ENCODE assay signal across 8 mouse cellular contexts in the genomic region with DNA sequence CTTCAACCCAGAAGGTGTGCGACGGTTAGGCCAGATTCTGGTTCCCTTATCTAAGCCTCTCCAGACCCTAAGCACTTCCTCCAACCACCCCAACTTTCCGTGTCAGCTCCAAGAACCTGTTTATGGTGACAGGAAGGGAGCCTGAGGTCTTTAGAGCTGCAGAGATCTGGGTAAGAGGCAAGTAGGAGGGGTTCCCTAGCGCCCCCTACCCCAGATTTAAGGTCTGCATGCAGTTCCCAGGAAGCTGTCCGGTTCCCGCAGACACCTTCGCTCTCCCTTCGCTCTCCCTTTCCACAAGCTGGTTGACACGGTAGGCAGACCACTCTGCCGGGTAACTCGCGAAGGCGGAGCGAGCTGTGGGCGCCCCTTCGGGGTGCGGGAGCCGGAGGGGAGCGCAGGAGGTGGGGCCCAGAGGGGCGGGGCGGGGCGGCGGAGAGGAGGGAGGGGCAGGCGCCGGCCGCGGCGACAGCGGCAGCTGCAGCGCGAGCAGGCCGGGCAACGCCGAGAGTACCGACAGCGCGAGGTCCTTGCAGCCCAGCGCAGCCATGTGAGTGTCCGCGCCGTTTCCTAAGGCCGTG. TPM values are rescaled to one million over a fixed set of nuclear protein-coding genes. Genes with fewer than 3 reads are reported as not detected.
DNase-seq lines count a peak whose midpoint lies in the region; ATAC-seq and TF ChIP-seq lines count a peak whose summit lies in the region.

Gene Ripor1, plus strand, starts transcription at position 452 of the 578 bp plus-strand sequence.

- peaks cover 32% of the 10 kb centered on the region for H3K4me1 ChIP-seq in hindbrain, embryonic 13.5 days (replicated peaks)

- H3K36me3 ChIP-seq in hindbrain, embryonic 13.5 days, result no peaks in the 10 kb centered on the region
- H3K36me3 ChIP-seq in macrophage (ENCODE audit: inconsistent target), result no peaks in the 10 kb centered on the region

- H3K9me3 ChIP-seq in hindbrain, embryonic 13.5 days, result no peaks in the 10 kb centered on the region

- H3K4me2 ChIP-seq in hindbrain, embryonic 13.5 days, result peak within 1 kb of the TSS; percentile 93

- under 1% methylated on average over 38 of the region's 42 CpGs for WGBS in hindbrain, embryonic 13.5 days
- WGBS in macrophage (ENCODE audit: missing documents), result 1% methylated on average over 34 of the region's 42 CpGs

- H3K27ac ChIP-seq in hindbrain, embryonic 13.5 days, result peak within 1 kb of the TSS; percentile 94
- peak within 1 kb of the TSS; percentile 93 for H3K27ac ChIP-seq in left cerebral cortex, adult 2 months
- H3K27ac ChIP-seq in macrophage, result peak within 1 kb of the TSS; percentile 55

- no peaks in the 10 kb centered on the region for H3K27me3 ChIP-seq in hindbrain, embryonic 13.5 days

- DNase-seq in WW6 (ENCODE audit: low read depth, low spot score), result peak; percentile 76
- DNase-seq in cerebellum, postnatal 25 days, result peak; percentile 84 to 90
- peak; percentile 69 to 81 for DNase-seq in frontal cortex, postnatal 36 days (ENCODE audit: low spot score in 2 of 2)
- DNase-seq in left cerebral cortex, adult 2 months (ENCODE audit: extremely low spot score in 1 of 2, low spot score in 2 of 2), result peak; percentile 75 to 79
- peak; percentile 68 to 77 for DNase-seq in right cerebral cortex, adult 2 months (ENCODE audit: low spot score in 2 of 2)
- peak; percentile 76 for DNase-seq in urinary bladder, postnatal 4 days (ENCODE audit: low spot score in 2 of 2)

- H3K79me2 ChIP-seq in macrophage (ENCODE audit: inconsistent target), result peaks cover 34% of the 10 kb centered on the region

- H3K9ac ChIP-seq in hindbrain, embryonic 13.5 days, result peak within 1 kb of the TSS; percentile 93

- peak; percentile 71 for ATAC-seq in hindbrain, embryonic 13.5 days (ENCODE audit: low FRiP score)

- intact Hi-C loops in left cerebral cortex, adult 2 months (cut with DNase I), result loop anchor here (2.0 kb wide), 1 partner anchor 38 kb away; the partner anchor contains the start of gene Atp6v0d1

- peak within 1 kb of the TSS; percentile 88 for H3K4me3 ChIP-seq in hindbrain, embryonic 13.5 days
- peak within 1 kb of the TSS; percentile 91 for H3K4me3 ChIP-seq in left cerebral cortex, adult 2 months
- H3K4me3 ChIP-seq in macrophage (ENCODE audit: inconsistent target), result peak within 1 kb of the TSS; percentile 78

- peak; percentile 57 for TF ChIP-seq CTCF in left cerebral cortex, adult 2 months (IDR thresholded peaks at IDR 0.05)

RNA-seq across cellular contexts. Expression of gene Ripor1, which starts in this region (rescaled TPM):
- 26.6 and 27.1 TPM in 2 replicates for polyA plus RNA-seq in hindbrain, embryonic 13.5 days (2015; fragmentation: Nextera tagmentation; extraction: Ambion mirVana)
- 10 to 100 TPM; 81.0 to 91.4 TPM for total RNA-seq in left cerebral cortex, adult 2 months (2021)
- total RNA-seq in macrophage (2018; cell fraction: chromatin; rRNA removed), result 10 to 100 TPM in 16 of 26 experiments, 1 to 10 TPM in 10; 2.0 to 47.5 (median 12.8) TPM
- 10 to 100 TPM in 19 of 26 experiments, 1 to 10 TPM in 7; 7.1 to 21.1 (median 11.2) TPM for total RNA-seq in macrophage (2018; cell fraction: cytosol; rRNA removed)
- total RNA-seq in macrophage (2018; cell fraction: nucleus; rRNA removed), result 10 to 100 TPM in 11 of 26 experiments, 1 to 10 TPM in 15; 4.1 to 36.0 (median 9.4) TPM
- polyA plus RNA-seq in macrophage (2018), result 13.3 to 20.5 TPM (median 14.5 TPM) in 3 replicates

Comparison
In these comparisons a context has a peak if more than half of its experiments do, and no peak if none do; other contexts are left out.
1. Peak in every context shown above with its lines: DNase-seq, ATAC-seq, H3K4me3 ChIP-seq and H3K27ac ChIP-seq.